Mouse (Mus musculus): ENCODE data around the gene Fpgt.

The Fpgt gene
- long read RNA-seq, experiment 1, transcript Fpgt-201 (4 exons, 3,518 nt) = major isoform, 7 of 13 reads
- long read RNA-seq, experiment 1, partial matches to known transcripts = 1 of 13 reads
- long read RNA-seq, experiment 1, other reads (novel, unspliced or antisense) = 3 of 13 reads
- long read RNA-seq, experiment 2, transcript Fpgt-201 (4 exons, 3,518 nt) = major isoform, 6 of 10 reads
- long read RNA-seq, experiment 2, partial matches to known transcripts = 2 of 10 reads
- long read RNA-seq, experiment 2, other reads (novel, unspliced or antisense) = 2 of 10 reads

DNA sequence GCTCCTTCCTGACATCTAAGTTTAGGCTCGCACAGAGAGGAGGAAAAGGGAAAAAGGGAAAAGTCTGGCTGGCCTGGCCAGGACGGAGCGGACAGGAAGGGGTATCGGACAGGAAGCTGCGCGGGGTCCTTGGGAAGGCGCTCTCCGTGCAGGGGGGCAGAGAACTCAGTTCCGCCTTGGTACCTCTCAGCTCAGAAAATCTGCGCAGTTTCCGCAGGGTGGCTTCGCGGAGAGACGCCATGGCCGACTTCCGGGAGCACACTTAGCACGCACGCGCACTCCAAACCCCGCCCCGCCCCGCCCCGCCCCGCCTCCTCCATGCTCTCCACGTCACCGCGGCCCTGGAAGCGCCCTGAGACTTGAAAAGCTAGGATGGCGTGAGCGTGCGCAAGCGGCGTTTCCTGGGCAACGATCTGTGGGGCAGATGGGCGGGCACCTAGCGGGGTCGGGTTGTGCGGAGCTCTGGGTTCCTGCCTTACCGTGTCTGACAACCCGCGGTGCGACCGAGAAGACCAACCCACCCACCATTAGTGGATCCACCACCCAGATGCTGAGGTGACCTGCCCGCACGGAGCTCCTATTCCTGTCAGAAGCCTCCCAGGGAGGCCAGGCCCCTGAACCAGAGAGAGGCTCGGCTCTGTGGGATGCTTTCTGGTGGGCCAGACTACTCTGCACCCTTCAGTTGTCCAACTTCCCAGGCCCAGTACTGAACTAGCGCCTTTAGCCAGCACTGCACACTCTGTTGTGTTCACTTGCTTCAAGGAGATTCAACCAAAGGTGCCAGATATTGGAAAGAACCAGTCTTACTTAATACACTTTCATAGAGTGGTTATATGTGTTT lies at the start of gene Fpgt, which contains the start of gene Lrriq3:
Gene Fpgt (minus strand): TSS at position 288 of the 841 bp plus-strand sequence.
Gene Lrriq3 (plus strand): TSS at position 319 of the 841 bp plus-strand sequence.
- intact Hi-C loops (cut with DNase I) = loop anchor here (10.0 kb wide), 1 partner anchor 1179 kb away; the partner anchor contains the start of gene Rabggtb

DNA sequence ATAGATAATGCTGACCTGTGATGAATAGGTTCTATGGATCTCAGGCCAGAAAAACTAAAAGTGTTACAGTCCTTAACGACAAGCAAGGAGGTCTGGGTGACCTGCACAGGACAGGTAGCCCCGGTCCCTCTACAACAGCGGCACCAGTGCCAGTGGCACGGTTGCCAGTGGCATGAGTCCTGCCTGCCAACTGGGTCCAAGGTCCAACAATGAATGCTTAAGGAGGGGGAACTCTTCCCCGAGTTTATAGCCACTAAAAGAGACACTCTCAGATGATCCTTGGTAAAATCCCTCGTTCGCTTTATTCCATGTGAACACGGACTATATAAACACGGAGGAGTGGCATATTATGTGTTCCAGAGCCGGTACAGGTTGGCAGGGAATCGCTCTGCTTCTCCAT lies 47.8 kb upstream of the Fpgt start:
- intact Hi-C loops (cut with DNase I) = no loop called here

DNA sequence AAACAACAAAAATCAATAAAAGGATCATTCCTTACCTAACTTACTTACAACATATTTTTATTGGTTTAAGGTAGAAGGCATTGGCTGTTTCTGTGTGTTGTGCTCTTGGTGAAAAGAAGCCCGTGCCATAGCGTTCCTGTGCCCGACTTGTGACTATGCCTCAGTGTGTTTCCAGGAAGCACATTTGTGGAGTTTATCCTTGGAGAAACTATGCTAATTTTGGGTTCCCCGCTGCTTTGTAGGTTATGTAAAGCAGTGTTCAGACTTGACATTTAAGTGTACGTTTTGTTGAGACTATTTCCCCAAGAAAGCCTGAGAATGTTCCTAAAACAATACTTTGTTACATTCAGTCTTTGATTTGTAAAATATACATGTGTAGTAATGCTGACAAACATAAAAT lies 44.5 kb upstream of the Fpgt start:
- intact Hi-C loops (cut with DNase I) = no loop called here

DNA sequence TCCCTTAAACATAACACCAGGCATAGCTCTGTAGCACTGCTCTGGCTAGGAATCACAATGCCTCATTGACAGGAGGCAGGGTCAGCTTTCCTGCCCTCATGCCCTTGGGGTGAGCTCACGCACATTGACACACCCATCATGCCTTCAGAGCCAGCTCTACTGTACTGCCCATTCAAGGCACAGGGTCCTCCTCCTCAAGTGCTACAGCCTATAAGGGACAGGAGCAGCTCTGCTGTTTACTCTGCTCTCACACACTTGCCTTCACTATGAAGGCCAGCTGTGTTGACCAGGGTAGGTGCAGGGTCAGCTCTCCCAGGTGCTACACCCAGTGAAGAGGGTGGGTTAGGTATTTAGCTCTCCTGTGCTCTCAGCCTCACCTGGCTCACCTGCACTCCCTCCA lies 12.8 kb upstream of the Fpgt start:
- intact Hi-C loops (cut with DNase I) = no loop called here

DNA sequence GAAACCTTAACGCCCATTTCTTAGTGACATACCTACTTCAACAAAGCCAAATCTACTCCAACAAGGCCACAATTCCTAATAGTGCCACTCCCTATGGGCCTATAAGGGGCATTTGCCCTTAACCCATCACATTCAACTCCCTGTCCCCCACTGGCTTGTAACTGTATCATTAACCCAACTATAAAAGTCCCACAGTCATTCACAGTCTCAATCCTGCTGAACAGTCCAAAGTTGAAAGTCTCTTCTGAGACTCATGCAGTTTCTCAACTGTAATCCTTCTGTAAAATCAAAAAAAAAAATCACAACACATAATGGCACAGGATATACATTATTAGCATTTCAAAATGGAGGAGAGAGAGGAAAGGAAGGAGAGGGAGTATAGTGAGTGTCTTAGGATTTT lies 6.1 kb upstream of the Fpgt start:
- intact Hi-C loops (cut with DNase I) = loop anchor here (10.0 kb wide), 1 partner anchor 1184 kb away; the partner anchor contains the start of gene Rabggtb

- intact Hi-C loops (cut with DNase I) = loop anchor here (10.0 kb wide), 1 partner anchor 1177 kb away; the partner anchor contains the start of gene Rabggtb
These were observed 1.1 kb downstream of the Fpgt start for GRCm38 (mm10) chr3:155092081-155092480.

DNA sequence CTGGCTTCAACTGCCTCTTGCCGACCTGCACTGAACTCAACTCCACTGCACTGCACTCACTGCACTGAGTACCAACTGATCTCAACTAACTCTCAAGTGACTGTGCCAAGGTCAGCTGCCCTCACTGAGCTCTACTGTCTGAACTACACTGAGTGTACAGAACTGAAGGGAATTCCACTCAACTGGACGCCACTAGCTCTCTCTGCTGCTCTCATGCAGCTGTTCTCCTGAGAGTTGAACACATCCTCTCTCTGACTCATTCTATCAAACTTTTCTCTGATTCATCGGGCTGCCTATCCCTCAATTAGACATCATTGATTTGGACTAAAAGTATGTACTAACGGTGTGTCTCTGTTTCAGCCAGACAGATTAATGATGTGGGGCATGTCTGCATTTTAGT lies 15.3 kb downstream of the Fpgt start:
- intact Hi-C loops (cut with DNase I) = no loop called here

- intact Hi-C loops (cut with DNase I) = no loop called here
These were observed 33.8 kb downstream of the Fpgt start for GRCm38 (mm10) chr3:155059449-155059822.

DNA sequence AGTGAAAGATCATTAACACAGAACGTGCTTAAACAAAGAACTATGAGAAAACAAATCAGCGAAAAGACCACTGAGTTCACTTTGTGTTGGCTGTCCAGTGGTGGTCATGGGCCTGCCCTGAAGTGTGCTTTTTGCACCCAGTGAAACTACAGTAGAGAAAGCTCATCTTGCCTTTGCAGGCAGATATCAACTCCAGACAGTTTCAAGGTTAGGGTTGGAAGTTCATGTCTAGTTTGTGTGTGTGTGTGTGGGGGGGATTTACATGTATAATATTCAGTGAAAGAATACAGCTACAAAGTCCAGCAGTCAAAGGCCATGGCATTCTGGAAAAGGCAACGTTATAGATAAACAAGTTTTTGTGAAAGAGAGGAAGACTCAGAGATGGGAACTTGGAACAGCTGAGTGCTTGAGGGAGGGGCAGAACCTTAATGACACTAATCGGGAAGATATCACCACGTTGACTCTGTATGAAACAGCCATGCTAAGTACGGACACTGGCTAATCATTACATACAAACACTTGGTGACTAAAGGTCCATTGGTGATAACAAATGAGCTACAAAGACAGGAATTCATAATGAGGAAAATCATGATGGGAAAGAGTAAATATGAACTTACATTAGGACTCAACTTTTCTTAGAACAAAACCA lies 34.3 kb downstream of the Fpgt start:
- intact Hi-C loops (cut with DNase I) = no loop called here

DNA sequence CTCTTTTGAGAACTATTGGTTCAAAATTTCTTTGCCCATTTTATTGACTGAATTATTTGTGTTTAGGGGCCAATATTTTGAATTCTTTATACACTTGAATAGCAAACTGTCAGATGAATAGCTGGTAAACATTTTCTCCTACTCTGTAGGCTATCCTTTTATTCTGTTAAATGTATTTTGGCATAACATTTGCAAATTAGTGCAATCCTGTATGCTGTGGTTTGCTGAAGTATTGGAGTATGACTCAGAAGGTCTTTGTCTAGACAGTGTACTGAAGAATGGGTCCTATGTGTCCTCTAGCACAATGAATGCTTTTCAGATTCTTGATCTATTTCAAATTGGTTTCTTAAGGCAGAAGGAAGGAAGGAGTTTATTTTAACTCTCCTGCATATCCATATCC lies 35.6 kb downstream of the Fpgt start:
- intact Hi-C loops (cut with DNase I) = no loop called here

DNA sequence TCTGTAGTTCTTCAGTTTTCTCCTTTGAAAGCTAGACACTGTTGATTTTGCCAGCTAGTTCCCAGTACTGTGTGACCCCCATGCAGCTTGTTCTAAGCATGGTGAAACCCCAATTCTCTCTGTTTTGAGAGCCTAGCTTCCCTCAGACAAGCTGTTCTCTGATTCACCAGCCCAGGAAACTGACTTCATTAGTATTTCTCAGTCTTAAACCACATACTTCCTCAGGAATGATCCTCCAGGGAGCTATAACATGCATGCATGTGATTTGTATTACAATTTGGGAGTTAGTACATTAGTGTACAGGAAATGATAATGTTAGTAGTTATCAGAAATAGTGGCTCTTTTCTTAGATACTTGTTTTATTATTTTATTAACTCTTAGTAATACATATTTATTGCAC lies 36.6 kb downstream of the Fpgt start:
- intact Hi-C loops (cut with DNase I) = no loop called here

GRCm38 (mm10) chr3:155055231-155055916 lies 37.8 kb downstream of the Fpgt start, which contains the start of gene Tnni3k:
Gene Tnni3k (minus strand): TSS chr3:155055407.
- intact Hi-C loops (cut with DNase I) = no loop called here

DNA sequence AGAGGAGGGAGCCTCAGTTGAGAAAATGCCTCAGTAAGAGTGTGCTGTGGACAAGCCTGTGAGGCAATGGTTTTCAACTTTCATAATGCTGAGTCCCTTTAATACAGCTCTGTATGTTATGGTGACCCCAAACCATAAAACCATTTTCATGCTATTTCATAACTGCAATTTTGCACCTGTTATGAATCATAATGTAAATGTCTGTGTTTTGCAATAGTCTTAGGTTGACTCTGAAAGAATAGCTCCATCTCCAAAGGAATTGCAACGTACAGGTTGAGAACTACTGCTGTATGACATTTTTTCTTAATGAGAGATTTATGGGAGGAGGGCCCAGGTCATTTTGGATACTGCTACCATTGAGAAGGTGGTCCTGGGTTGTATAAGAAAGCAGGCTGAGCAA lies 40.0 kb downstream of the Fpgt start:
- intact Hi-C loops (cut with DNase I) = no loop called here

DNA sequence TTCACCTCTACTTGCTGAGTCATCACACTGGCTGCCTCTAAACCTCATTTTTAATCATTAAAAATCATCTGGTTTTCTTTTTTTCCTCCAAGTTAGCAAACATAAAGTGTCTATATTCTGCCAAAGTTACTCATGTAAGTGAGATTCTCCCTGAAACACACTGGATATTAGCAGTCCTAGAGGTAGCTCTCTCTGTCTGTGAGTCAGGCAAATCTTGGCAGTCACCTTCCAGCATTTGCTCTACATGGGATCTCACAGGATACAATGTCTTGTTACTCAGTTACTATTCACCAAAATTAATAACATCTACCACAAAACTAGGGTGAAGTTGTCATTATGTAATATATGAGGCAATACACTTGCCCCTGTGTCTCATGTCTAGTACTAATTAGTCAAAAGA lies 41.2 kb downstream of the Fpgt start:
- intact Hi-C loops (cut with DNase I) = no loop called here

DNA sequence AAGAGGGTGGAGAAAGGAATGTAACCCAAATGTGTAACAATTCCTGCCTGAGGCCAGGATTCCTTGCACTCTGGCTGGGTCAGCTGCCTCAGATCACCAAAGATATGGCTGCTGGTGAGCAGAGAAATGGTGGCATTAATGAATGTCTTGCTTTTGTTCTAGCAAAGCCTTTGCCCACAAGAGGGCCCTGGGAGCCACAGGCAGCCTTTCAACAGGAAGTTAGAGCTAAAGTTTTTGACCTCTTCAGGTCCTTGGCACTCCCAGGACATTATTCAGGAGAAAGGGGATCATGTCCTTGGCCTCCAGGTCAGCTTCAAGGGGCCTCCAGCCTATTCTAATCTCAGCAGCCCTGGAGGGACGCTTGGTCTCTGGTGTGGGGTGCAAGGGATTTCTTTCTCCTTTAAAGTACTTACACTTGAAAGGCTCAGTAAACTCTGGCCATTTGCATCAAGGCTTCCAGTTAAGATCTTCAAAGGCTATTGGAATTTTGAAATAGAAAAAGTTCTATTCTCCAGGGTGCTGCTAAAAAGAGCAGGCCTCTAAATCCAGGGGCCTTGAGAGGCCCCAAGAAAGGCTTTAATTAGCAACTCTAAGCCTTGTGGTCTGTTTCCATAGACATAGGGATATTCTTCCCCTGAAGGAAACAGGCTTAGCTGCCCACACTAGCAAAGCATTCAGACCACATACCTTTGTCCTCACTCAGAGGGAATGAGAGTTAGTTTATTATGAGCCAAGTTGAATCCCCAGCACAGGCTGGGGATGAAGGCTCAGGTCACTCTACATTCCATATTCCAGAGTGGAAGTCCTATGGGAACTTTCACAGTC lies 54.0 kb downstream of the Fpgt start:
- intact Hi-C loops (cut with DNase I) = no loop called here
